Mouse (Mus musculus) thymus, adult 2 months (tissue): ENCODE data around the gene Xpot.

Experiments
- CTCF ChIP-seq: fragments of 200-500 bp; IDR thresholded peaks from 2 replicates; pipeline ENCODE4 v1.5.1; 2012; ENCODE audit warnings: mild to moderate bottlenecking, control low read depth, low read length, moderate library complexity, borderline replicate concordance; ENCODE audit not compliant: control insufficient read depth, poor library complexity, insufficient read depth; ENCODE audit errors: extremely low read depth
- POLR2A ChIP-seq: fragments of 200-500 bp; IDR thresholded peaks from 2 replicates; pipeline ENCODE4 v1.6.1; 2012; ENCODE audit warnings: mild to moderate bottlenecking, low read length, control low read depth, moderate library complexity; ENCODE audit not compliant: control insufficient read depth, poor library complexity, insufficient read depth; ENCODE audit errors: extremely low read depth

DNA sequence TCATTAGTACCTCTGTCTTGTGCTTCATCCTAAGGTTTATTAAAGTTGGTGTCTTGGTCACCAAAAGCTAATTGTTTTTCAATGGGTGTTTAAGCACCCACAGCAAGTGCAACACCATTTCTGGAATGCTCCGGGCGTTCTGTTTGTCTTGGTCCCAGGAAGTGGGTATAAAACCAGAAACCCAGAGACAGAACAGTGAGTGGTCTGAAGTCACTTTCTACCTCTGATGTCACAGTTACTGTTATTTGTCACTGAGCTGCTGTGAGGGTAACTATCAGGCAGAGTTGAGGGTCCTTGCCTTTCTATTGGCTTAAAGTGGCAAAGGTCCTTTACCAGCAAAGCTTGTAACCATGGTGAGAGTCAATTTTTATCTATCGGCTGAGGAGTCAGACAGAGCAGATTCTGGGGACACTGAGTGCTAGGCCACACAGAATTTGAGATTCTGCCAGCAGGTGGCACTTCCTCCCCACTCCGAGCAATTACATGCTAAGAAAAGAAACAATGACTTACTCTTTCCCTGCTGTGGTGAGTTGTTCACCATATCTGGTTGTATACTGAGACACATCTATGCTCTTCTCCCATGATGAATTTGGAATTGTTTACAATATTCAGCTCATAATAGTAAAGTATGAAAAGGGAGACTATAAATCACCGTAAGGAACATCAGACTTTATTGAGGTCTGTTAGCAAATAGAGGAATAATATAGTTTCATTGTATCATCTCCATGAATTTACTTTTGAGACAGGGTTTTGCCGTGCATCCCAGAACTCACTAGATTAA is 14.2 kb upstream of the Xpot start:
- TF ChIP-seq CTCF (no peak), POLR2A (no peak)
